Mouse (Mus musculus): ENCODE measurements around the gene Aplp1. TPM values are rescaled to one million over a fixed set of nuclear protein-coding genes. Genes with fewer than 3 reads are reported as not detected.
A peak's percentile ranks its signal among the peaks of the same experiment; 100 is the strongest.
"Not testable (repeated sequence)": the region's sequence is repeated elsewhere in the genome, so short reads cannot be mapped to it uniquely, and the experiment has no call there.

The Aplp1 gene
- polyA plus RNA-seq (2016; fragmentation: Nextera tagmentation; extraction: Ambion mirVana) = 348 and 365 TPM in 2 replicates

DNA sequence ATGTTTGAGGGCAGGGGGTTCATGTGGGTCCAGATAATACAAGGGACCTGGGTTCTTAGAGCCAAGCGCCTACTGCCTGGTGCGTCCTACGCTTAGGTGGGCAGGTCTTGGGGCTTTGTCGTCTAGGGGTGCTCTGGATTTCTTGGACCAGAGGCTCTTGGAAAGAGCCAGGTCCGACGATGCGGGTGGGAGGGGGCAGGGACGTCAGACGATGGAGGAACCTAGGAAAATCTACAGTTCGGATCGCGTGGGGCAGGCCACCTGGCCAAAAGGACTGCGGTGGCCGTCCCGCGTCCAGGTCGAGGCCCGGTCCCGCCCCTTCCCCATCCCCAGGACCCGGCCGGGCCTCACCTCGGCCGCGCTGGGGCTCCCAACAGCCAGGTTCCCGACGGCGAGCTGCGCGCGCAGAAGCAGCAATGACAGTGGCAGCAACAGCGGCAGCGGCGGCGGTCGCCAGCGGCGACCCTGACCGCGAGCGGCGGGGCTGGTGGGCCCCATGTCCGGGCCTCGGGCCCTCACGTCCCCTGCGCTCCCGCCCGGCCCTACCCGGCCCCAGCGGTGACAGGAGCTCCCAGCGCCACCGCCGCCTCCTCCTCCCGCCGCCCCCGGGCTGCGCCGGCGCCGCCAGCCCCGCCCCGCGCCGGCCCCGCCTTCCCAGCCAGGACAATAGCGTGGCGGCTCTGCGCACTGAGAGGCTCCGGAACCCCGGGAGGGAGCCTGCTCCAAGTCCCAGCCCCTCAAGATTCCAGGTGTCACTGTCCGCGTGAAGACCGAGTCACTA is at the start of gene Aplp1:
Aplp1 (minus strand) TSS at position 565 of the 781 bp plus-strand sequence.
- H3K36me3 ChIP-seq = peaks cover 27% of the 10 kb centered on the region
- H3K27ac ChIP-seq = peak within 1 kb of the TSS; percentile 97
- H3K27me3 ChIP-seq = peaks cover 3% of the 10 kb centered on the region; the same call in 1 of the 2 replicates
- H3K4me1 ChIP-seq = peaks cover 34% of the 10 kb centered on the region
- 0 out of 2 replicates have a peak, but pooled peaks cover 5% of the 10 kb centered on the region for H3K9me3 ChIP-seq (replicated peaks)
- under 1% methylated on average over 48 of the region's 72 CpGs for WGBS
- peak; percentile 78 for ATAC-seq (ENCODE audit: low FRiP score)
- H3K4me2 ChIP-seq (replicated peaks) = peak within 1 kb of the TSS; percentile 84
- peak within 1 kb of the TSS; percentile 90 for H3K9ac ChIP-seq
- peak within 1 kb of the TSS; percentile 78 for H3K4me3 ChIP-seq

DNA sequence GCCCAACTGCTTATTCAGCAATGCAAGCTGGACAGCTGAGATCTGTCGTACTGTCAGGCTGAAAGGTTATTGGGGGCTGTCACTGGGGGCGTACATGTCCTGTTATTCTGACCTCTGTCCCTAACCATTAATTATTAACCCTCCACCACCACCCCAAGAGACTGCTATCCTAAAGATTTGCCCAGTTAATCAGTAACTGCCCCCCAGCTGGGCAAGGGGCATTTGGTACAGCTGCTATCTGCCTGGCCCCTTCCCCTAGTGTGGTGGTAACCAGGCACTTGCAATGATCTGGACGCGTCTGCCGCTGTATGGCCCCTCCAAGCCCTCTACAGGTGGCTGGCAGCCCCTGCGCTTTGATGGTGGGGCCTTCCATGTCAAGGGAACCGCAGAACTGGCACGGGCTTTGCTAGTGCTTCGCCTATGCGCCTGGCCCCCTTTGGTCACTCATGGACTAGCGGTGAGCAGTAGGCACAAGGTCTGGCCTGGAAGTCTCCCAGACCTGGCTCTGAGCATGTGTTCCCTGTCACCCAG is 48.1 kb upstream of the Aplp1 start, which contains the start of gene Prodh2:
Prodh2 (plus strand) TSS at position 222 of the 531 bp plus-strand sequence.
- no peak for ATAC-seq (ENCODE audit: low FRiP score)
- H3K9me3 ChIP-seq (replicated peaks) = no peaks in the 10 kb centered on the region
- no peak within 1 kb of the TSS for H3K27ac ChIP-seq
- H3K36me3 ChIP-seq = no peaks in the 10 kb centered on the region
- H3K27me3 ChIP-seq = peaks cover 14% of the 10 kb centered on the region
- WGBS = 56% methylated on average over 11 of the region's 11 CpGs
- no peak within 1 kb of the TSS for H3K4me3 ChIP-seq
- H3K4me1 ChIP-seq = no peaks in the 10 kb centered on the region
- H3K9ac ChIP-seq = no peak within 1 kb of the TSS
- H3K4me2 ChIP-seq (replicated peaks) = no peak within 1 kb of the TSS

DNA sequence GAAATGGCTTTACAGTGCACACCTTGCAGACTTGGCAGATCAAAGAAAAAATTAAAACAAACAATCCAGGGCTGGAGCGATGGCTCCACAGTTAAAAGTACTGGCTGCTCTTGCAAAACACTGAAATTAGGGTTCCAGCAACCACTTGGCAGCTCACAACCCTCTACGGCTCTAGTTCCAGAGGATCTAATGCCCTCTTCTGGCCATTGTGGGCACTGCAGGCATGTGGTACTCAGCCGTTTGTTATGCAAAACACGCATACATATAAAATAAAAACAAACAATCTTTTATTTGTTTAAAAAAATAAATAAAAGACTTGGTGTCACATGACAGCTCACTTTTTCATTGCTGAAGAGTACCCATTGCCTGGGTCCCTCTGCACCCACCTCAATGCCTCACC is 47.4 kb upstream of the Aplp1 start:
- H3K9ac ChIP-seq = no peak overlapping the region
- H3K27me3 ChIP-seq = peaks cover 14% of the 10 kb centered on the region
- no peaks in the 10 kb centered on the region for H3K36me3 ChIP-seq
- WGBS = 18% methylated on average over 4 of the region's 4 CpGs
- ATAC-seq (ENCODE audit: low FRiP score) = no peak
- no peak overlapping the region for H3K4me3 ChIP-seq
- H3K27ac ChIP-seq = no peak overlapping the region
- H3K9me3 ChIP-seq (replicated peaks) = no peaks in the 10 kb centered on the region
- H3K4me2 ChIP-seq (replicated peaks) = no peak overlapping the region
- no peaks in the 10 kb centered on the region for H3K4me1 ChIP-seq

DNA sequence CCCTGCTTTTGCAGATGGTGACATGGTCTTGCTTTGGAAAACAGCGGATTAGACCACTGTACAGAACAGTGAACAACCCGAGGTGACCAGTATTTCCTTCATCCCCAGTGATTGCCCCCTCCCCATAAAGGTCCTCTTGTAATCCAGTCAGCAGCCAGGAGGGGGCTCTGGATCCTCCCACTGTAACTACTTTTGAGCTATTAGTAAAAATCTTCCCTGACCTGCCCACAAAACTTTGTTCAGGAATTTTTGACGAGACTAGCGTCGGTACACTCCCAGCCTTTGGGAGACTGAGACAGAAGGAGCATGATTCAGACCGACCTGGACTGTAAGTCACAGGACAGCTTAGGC is 45.6 kb upstream of the Aplp1 start:
- H3K9me3 ChIP-seq (replicated peaks) = no peaks in the 10 kb centered on the region
- no peaks in the 10 kb centered on the region for H3K4me1 ChIP-seq
- no peak overlapping the region for H3K4me3 ChIP-seq
- H3K4me2 ChIP-seq (replicated peaks) = no peak overlapping the region
- H3K36me3 ChIP-seq = no peaks in the 10 kb centered on the region
- ATAC-seq (ENCODE audit: low FRiP score) = no peak
- no peak overlapping the region for H3K9ac ChIP-seq
- no peak overlapping the region for H3K27ac ChIP-seq
- 21% methylated on average over 6 of the region's 6 CpGs for WGBS
- peaks cover 14% of the 10 kb centered on the region for H3K27me3 ChIP-seq

DNA sequence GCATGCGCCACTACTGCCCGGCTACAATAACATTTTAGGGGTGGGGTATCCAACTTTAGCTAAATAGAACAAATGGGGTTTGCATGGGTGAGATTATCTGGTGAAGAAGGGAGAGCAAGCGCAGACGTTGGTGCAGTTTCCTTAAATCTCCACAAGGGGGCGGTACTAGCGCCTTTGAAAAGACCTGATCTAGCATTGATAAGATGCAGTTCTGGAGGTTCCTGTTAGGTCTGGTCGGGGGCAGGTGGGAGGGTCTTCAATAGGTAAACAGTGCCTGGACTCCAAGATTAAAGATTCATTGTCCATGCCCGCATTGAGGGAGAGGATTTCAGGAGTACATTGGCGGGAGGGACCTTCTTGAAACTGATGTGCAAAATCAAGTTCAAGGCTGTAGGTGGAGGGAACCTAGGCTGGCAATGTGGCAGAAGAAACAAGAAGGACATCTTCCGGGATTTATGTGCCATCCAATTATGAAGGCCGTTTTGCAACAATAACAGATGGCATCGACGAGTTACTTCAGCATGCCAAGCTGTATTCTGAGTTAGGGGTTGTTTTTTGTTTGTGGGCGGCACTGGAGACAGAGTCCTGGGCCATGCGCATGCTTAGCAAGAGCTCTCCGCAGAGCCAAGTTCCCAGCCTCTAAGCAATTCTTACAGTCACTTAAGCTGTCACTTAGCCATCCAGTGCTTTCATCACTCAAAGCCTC is 45.1 kb upstream of the Aplp1 start:
- H3K27me3 ChIP-seq = peaks cover 14% of the 10 kb centered on the region
- no peaks in the 10 kb centered on the region for H3K36me3 ChIP-seq
- H3K27ac ChIP-seq = no peak overlapping the region
- no peaks in the 10 kb centered on the region for H3K9me3 ChIP-seq (replicated peaks)
- H3K4me1 ChIP-seq = no peaks in the 10 kb centered on the region
- WGBS = 34% methylated on average over 16 of the region's 16 CpGs
- no peak overlapping the region for H3K4me3 ChIP-seq
- H3K9ac ChIP-seq = no peak overlapping the region
- H3K4me2 ChIP-seq (replicated peaks) = no peak overlapping the region
- ATAC-seq (ENCODE audit: low FRiP score) = no peak

DNA sequence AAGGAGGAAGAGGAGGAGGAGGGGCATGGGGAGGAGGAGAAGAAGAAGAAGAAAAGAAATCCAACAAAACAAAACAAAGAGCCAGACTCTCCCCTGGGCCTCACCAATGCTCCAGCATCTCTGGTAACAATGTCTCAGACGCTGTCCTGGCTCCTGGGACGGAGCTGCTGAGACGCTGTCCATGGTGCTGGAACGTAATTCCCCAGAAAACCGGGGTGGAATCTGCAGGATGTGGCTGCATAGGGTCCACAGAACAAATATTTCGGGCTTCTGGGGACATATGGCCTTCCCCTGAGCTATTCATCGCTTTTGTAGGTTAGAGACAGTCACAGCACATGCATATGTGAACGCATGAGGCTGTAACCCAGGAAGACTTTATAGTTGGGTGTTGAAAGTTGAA is 38.9 kb upstream of the Aplp1 start:
- no peak for ATAC-seq (ENCODE audit: low FRiP score)
- Histone ChIP-seq H3K27ac (no peak overlapping the region), H3K4me3 (no peak overlapping the region), H3K36me3 (no peaks in the 10 kb centered on the region), H3K27me3 (peaks cover 12% of the 10 kb centered on the region; the same call in 1 of the 2 replicates), H3K9ac (no peak overlapping the region), H3K9me3 (replicated peaks) (no peaks in the 10 kb centered on the region), H3K4me1 (no peaks in the 10 kb centered on the region), H3K4me2 (replicated peaks) (no peak overlapping the region)
- WGBS = 19% methylated on average over 8 of the region's 8 CpGs

DNA sequence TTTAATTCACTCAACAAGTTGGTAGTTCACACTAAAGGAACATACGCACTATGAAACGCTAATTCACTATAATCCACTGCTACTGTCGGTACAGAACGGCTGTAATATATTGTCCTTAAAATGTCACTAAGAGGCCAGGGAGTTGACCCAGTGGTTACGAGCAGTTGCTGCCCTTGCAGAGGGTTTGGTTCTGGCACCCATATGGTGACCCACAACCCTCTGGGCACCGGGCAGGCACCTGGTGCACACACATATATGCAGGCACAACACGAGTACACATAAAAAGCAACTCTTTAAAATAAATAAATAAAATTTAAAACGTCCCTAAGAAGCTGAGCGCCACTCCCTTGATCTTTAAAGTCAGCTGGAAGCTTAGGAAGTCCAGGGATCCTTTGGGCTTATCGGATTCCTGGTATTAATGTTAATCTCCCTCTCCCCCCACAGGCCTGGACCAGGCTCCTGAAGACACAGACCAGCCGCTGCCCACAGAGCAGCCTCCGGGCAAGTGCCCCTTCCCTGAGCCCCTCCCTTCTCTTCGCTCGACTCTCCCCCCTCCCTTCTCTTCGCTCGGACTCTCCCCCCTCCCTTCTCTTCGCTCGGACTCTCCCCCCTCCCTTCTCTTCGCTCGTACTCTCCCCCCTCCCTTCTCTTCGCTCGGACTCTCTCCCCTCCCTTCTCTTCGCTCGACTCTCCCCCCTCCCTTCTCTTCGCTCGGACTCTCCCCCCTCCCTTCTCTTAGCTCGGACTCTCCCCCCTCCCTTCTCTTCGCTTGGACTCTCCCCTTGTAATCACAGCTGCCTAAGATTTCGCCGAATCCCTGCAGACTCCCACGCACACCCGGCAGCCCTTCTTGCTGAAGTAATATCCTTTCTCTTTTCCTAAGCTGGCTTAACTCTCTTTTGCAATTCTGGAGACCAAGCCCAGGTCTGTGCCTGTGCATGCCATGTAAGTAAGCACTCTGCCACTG is 32.4 kb upstream of the Aplp1 start:
- peaks cover 9% of the 10 kb centered on the region for H3K4me1 ChIP-seq
- no peak overlapping the region for H3K27ac ChIP-seq
- peak overlapping the region; percentile 32 for H3K4me3 ChIP-seq
- H3K4me2 ChIP-seq (replicated peaks) = peak overlapping the region; percentile 54
- H3K9me3 ChIP-seq (replicated peaks) = no peaks in the 10 kb centered on the region
- peak; percentile 58 for ATAC-seq (ENCODE audit: low FRiP score)
- 0 out of 2 replicates have a peak overlapping the region, but pooled peaks have one; percentile 38 for H3K9ac ChIP-seq
- no peaks in the 10 kb centered on the region for H3K36me3 ChIP-seq
- peaks cover 12% of the 10 kb centered on the region; the same call in 1 of the 2 replicates for H3K27me3 ChIP-seq
- WGBS = 10% methylated on average over 31 of the region's 32 CpGs

DNA sequence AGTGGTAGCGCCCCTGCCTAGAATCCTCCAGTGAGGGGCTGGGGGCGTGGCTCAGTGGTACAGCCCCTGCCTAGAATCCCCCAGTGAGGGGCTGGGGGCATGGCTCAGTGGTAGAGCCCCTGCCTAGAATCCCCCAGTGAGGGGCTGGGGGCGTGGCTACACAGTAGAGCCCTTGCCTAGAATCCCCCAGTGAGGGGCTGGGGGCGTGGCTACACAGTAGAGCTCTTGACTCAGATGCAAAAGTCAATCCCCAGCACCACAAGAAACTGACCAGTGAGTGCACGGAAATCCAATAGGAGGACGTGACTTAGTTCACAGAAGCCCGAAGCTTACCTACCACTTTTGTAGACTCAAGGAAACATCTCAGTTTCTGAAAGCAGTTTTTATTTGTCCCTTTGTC is 30.8 kb upstream of the Aplp1 start:
- not testable (repeated sequence) for H3K9me3 ChIP-seq (replicated peaks)

DNA sequence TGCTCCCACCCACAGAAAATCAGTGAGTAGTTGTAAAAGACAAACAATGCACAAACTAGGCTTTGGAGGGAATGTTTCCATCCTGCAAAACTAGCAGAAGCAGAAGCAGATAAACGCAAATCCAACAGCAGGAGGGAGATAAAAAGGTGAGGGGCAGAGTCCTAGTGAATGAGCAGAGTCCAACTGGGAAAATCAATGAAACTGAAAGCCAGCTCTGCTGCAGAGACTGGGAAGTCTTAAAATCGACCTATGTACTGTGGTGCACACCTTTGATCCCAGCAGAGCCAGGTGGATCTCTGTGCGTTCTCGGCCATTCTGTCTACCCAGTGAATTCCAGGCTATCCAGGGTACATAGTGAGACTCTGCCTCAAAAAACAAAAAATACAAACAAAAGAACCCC is 29.7 kb upstream of the Aplp1 start:
- no peak for ATAC-seq (ENCODE audit: low FRiP score)
- no peak overlapping the region for H3K27ac ChIP-seq
- H3K4me2 ChIP-seq (replicated peaks) = no peak overlapping the region
- no peak overlapping the region for H3K9ac ChIP-seq
- H3K27me3 ChIP-seq = peaks cover 4% of the 10 kb centered on the region
- peaks cover 9% of the 10 kb centered on the region for H3K4me1 ChIP-seq
- no peaks in the 10 kb centered on the region for H3K36me3 ChIP-seq
- no peaks in the 10 kb centered on the region for H3K9me3 ChIP-seq (replicated peaks)
- WGBS = 72% methylated on average over 4 of the region's 4 CpGs
- no peak overlapping the region for H3K4me3 ChIP-seq

More for the DNA sequence above, 30.8 kb upstream of the Aplp1 start:
- not testable (repeated sequence) for H3K27me3 ChIP-seq; H3K4me2 ChIP-seq (replicated peaks); H3K4me3 ChIP-seq; H3K27ac ChIP-seq; ATAC-seq (ENCODE audit: low FRiP score); H3K9ac ChIP-seq; H3K36me3 ChIP-seq; H3K4me1 ChIP-seq
- 89% methylated on average over 7 of the region's 7 CpGs for WGBS

DNA sequence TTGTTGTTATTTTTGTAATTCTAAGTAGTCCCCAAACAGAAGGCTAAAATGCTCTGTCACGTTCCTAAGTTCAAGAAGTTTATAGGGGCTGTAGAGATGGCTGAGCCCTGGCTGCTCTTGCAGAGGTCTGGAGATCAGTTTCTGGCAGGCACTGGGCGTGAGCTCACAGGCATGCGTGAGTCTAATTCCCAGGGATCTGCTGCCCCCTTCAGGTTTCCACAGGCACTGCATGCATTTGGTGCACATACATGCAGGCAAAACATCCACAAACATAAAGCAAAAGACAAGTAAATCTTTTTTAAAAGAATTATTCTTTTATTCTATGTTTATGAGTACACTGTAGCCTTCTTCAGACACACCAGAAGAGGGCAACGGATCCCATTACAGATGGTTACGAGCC is 27.1 kb upstream of the Aplp1 start:
- whole genome bisulfite sequencing = 52% methylated on average over 5 of the region's 5 CpGs
- ATAC-seq (ENCODE audit: low FRiP score) = no peak
- no peak overlapping the region for H3K4me3 ChIP-seq
- no peak overlapping the region for H3K9ac ChIP-seq
- H3K9me3 ChIP-seq (replicated peaks) = no peaks in the 10 kb centered on the region
- H3K4me2 ChIP-seq (replicated peaks) = no peak overlapping the region
- no peaks in the 10 kb centered on the region for H3K36me3 ChIP-seq
- H3K27ac ChIP-seq = no peak overlapping the region
- H3K27me3 ChIP-seq = peaks cover 13% of the 10 kb centered on the region
- H3K4me1 ChIP-seq = peaks cover 3% of the 10 kb centered on the region

DNA sequence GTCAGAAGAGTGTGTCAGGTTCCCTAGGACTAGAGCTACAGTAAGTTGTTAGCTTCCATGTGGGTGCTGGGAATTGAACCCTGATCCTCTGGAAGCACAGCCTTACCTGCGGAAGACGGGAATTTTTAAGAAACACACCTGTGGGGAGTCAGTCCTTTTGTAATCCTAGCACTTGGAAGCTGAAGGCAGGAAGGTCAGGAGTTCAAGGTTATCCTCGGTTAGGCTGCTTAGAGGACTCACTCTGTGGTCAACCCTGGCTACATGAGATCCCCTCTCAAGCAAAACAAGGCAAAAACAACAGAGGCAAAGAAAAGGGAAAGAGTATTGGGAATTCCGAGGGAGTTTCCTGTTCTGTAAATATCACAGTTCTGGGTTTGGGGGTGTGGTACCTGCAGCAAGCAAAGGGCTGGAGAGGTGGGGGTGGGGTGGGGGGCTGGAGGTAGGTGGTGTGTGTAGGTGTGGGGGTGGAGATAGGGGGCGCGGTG is 19.5 kb upstream of the Aplp1 start:
- Histone ChIP-seq H3K9ac (no peak overlapping the region; the same call in 1 of the 2 replicates), H3K36me3 (no peaks in the 10 kb centered on the region), H3K9me3 (replicated peaks) (no peaks in the 10 kb centered on the region), H3K27ac (no peak overlapping the region), H3K4me2 (replicated peaks) (no peak overlapping the region), H3K4me1 (peaks cover 11% of the 10 kb centered on the region), H3K27me3 (peaks cover 86% of the 10 kb centered on the region), H3K4me3 (peak overlapping the region; percentile 4; the same call in 1 of the 2 replicates)
- ATAC-seq (ENCODE audit: low FRiP score) = no peak
- 10% methylated on average over 6 of the region's 6 CpGs for WGBS
